Mouse (Mus musculus) cerebellum, adult 9-10 months (tissue): ENCODE data around the gene Nol7.

Experiments
- DNase-seq: peaks from one replicate; pipeline ENCODE4 v3.0.0; 2022

Nol7 gene

GRCm38 (mm10) chr13:43433395-43433794 lies 35.2 kb downstream of the Nol7 start:
- no peak for DNase-seq

DNA sequence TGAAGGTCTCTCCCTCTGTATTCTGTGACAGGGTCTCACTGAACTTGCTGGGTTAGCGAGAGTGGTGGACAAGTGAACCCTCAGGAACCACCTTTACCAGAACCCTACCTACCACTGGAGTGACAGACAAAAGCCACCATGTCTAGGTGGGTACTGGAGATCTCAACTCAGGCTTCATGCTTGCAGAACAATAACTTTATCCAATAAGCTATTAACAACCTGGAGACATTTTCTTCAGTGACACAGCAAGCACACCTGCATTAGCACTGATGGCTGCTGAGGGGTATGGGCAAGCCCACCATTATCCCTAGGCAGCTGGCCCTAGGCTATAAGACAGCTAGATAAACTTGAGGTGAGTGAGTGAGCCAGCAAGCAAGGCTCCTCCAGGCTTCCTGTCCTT lies 42.2 kb downstream of the Nol7 start:
- DNase-seq: no peak

GRCm38 (mm10) chr13:43442551-43442950 lies 44.4 kb downstream of the Nol7 start:
- no peak for DNase-seq

- no peak for DNase-seq
Measured at GRCm38 (mm10) chr13:43443706-43444105, 45.5 kb downstream of the Nol7 start.

GRCm38 (mm10) chr13:43444717-43445116 lies 46.5 kb downstream of the Nol7 start:
- DNase-seq: no peak

DNA sequence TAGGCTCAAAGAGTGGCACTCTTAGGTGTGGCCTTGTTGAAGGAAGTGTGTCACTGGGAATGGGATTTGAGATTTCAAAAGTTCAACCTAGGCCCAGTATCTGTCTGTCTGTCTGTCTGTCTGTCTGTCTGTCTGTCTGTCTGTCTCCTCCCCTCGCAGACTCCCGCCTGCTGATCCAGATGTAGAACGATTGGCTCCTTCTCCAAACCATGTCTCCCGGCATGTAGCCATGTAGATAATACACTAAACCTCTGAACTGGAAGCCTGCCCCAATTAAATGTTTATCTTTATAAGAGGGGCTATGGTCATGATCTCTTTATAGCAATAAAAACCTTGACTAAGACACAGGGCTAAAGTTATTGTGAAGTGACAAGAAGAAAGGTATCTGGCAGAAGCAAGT lies 47.6 kb downstream of the Nol7 start:
- no peak for DNase-seq

DNA sequence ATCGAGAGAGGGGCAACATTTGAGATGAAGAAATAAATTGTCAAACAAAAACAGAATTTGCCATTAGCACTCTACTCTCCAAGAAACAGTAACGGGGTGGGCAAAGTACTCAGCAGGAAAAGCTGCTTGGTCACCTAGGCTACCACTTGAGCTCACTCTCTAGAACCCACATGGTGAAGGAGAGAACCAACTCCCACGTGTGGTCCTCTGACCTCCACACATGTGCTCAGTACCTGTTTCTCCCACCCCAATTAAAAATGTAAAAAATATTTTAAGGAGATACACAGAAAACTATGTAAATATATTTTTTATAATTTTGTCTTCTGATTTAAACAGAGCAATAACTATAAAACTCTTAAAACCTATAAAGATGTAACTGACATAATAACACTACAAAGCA lies 49.5 kb downstream of the Nol7 start:
- DNase-seq: no peak

DNA sequence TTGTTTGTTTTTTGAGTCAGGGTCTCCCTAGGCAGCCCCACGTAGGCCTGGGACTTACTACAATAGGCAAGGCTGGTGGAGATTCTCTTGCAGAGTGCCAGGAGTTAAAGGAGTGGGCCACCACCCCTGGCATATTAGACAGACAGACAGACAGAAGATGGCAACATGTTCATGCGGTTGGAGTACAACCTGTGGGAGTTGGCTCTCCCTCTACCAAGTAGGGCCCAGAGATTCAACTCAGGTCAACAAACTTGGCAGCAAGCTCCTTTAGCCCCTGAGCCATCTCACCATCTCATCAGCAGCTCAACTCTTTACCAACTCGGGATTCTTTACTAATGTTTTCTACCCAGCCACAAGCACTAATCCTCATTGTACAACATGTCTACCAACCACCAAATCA lies 52.5 kb downstream of the Nol7 start:
- no peak for DNase-seq

GRCm38 (mm10) chr13:43452177-43452576 lies 54.0 kb downstream of the Nol7 start:
- DNase-seq: peak; percentile 36

DNA sequence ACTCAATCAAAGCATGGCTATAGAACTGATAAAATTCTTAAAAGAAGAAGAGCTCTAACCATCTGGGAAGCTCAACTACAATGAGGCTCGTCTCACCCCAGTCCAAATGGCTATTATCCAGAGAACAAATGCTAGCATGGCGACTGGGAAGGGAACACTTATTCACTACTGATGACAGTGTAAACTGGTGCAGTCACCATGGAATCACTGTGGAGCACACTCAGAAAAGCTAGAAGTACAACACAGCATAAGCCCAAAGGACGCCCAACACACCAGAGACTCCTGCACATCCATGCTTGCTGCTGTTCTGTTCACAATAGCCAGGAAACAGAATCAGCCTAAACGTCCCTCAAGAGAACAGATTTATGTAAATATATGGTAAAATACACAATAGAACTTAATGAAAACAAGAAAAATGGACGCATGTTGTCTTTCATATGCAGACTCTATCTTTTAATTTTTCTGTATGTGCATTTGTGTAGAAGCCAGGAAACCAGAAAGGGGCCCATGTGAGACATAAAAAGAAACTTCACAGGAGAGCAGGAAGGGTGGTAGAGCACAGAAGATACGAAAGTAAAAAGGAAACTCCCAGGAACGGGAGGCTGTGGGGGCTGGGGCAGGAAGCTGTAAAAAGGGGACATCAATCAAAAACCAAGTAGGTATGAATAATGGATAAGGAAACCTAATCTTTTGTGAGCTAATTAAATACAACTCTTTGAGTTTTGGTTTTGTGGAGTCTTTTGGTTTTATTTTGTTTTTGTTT lies 54.8 kb downstream of the Nol7 start:
- DNase-seq: peak; percentile 50

- no peak for DNase-seq
Measured at GRCm38 (mm10) chr13:43454431-43454830, 56.2 kb downstream of the Nol7 start.
